Mouse (Mus musculus) thymus, adult 2 months (tissue): ENCODE data around the gene Fam162b.

Source experiments
- CTCF ChIP-seq: fragments of 200-500 bp; IDR thresholded peaks from 2 replicates; pipeline ENCODE4 v1.5.1; 2012; ENCODE audit warnings: mild to moderate bottlenecking, control low read depth, low read length, moderate library complexity, borderline replicate concordance; ENCODE audit not compliant: control insufficient read depth, poor library complexity, insufficient read depth; ENCODE audit errors: extremely low read depth
- POLR2A ChIP-seq: fragments of 200-500 bp; IDR thresholded peaks from 2 replicates; pipeline ENCODE4 v1.6.1; 2012; ENCODE audit warnings: mild to moderate bottlenecking, low read length, control low read depth, moderate library complexity; ENCODE audit not compliant: control insufficient read depth, poor library complexity, insufficient read depth; ENCODE audit errors: extremely low read depth

DNA sequence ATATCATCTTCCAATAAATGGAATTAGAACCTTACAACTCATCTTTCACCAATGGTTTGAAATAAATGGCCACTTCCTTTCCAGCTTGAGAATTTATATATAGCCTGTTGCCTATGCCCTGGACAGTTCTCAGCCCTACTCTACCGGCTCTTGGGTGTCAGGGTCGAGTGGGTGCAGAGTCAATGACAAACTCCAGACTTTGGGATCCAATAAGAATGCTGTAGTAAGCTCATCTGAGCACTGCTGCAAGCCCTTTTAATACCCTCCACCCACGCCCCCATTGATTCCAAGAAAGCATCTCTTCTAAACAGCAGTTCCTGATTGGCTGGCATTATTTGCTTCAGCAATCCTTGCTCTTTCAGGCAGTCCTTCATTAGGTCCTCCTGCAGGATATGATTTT lies 23.1 kb upstream of the Fam162b start:
- TF ChIP-seq POLR2A (no peak), CTCF (no peak)
